Comparison of ENCODE assay signal across 8 mouse cellular contexts in genomic region chr4:130047331-130048202, GRCm38 (mm10). TPM values are rescaled to one million over a fixed set of nuclear protein-coding genes. Genes with fewer than 3 reads are reported as not detected.
DNase-seq lines count a peak whose midpoint lies in the region; ATAC-seq and TF ChIP-seq lines count a peak whose summit lies in the region.

Gene Col16a1, plus strand, starts transcription at chr4:130047840.

- ATAC-seq in hematopoietic stem cell, adult 5-6 weeks (replicated peaks in 1 of 2; ENCODE audit: insufficient read depth in 1 of 2, low FRiP score in 2 of 2, low TSS enrichment in 1 of 2, low read depth in 1 of 2, poor library complexity in 2 of 2, severe bottlenecking in 2 of 2) = peak; percentile 38 to 56; a peak in 3 of 4 replicates
- ATAC-seq in lung, embryonic 15.5 days (ENCODE audit: borderline replicate concordance, extremely low read depth, low FRiP score, low TSS enrichment) = peak; percentile 90

- no peak for TF ChIP-seq CTCF in layer of hippocampus, adult 2 months (conservative IDR thresholded peaks at IDR 0.05)

- 2% methylated on average over 46 of the region's 46 CpGs for WGBS in lung, embryonic 15.5 days

- no peaks in the 10 kb centered on the region for H3K9me3 ChIP-seq in lung, embryonic 15.5 days

- peak within 1 kb of the TSS; percentile 88 for H3K4me2 ChIP-seq in lung, embryonic 15.5 days

- peak within 1 kb of the TSS; percentile 51 for H3K4me3 ChIP-seq in layer of hippocampus, adult 2 months
- peak within 1 kb of the TSS; percentile 47 for H3K4me3 ChIP-seq in lung, embryonic 15.5 days

- no peaks in the 10 kb centered on the region for H3K27me3 ChIP-seq in lung, embryonic 15.5 days

- peaks cover 58% of the 10 kb centered on the region for H3K4me1 ChIP-seq in lung, embryonic 15.5 days

- H3K36me3 ChIP-seq in lung, embryonic 15.5 days = no peaks in the 10 kb centered on the region

- peak; percentile 96 for DNase-seq in Muller cell, postnatal 12 days (ENCODE audit: inconsistent ontology term)
- DNase-seq in cerebellum, postnatal 14 days = peak; percentile 77 to 86
- DNase-seq in frontal cortex, postnatal 14 days (ENCODE audit: low spot score in 2 of 2) = peak; percentile 58 to 65
- peak; percentile 69 to 75 for DNase-seq in layer of hippocampus, adult 2 months (ENCODE audit: low spot score in 2 of 2)
- DNase-seq in retina, postnatal 1 day = peak; percentile 85
- DNase-seq in c-Kit-positive CD71-positive TER-119-positive erythroid progenitor cells, embryonic 14.5 days (ENCODE audit: low spot score) = no peak

- H3K9ac ChIP-seq in lung, embryonic 15.5 days = peak within 1 kb of the TSS; percentile 70

- H3K27ac ChIP-seq in layer of hippocampus, adult 2 months = peak within 1 kb of the TSS; percentile 77
- H3K27ac ChIP-seq in lung, embryonic 15.5 days = peak within 1 kb of the TSS; percentile 95

RNA-seq across cellular contexts. Expression of gene Col16a1, which starts in this region (rescaled TPM):
- total RNA-seq in hematopoietic stem cell, adult 5-6 weeks (2017) = 15.6 and 31.5 TPM in 2 replicates
- 10 to 100 TPM; 14.5 to 15.2 TPM for total RNA-seq in layer of hippocampus, adult 2 months (2021)
- 66.3 and 74.6 TPM in 2 replicates for polyA plus RNA-seq in lung, embryonic 15.5 days (2015; fragmentation: Nextera tagmentation; extraction: Ambion mirVana)
